9 mouse cellular contexts compared by ENCODE assay signal in the genomic region with DNA sequence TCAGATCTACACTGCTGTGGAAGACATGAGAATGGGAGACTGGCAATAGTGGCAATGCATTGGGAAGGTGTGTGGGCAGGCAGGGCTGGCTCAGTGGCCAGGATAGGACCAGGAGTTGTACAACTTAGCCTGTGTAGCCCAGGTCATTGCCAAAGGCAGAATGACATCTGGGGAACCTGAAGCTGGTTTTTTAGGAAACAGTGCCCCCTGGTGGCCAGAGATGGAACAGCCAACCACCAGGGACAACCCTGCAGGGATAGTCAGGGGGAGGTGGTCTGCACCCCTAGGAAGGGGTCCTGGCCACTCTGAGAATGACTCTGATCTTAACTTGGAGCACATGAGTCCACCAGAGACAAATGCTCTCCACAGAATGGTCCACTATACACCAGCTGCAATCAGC. TPM values are rescaled to one million over a fixed set of nuclear protein-coding genes. Genes with fewer than 3 reads are reported as not detected.
DNase-seq lines count a peak whose midpoint lies in the region; ATAC-seq and TF ChIP-seq lines count a peak whose summit lies in the region.
"Had no signal": no experiment of that assay in that cellular context is flagged by ENCODE, and none has a peak within 500 bp of the region (broad histone marks: within the 10 kb centered on the region; RNA-seq: fewer than 3 reads in every experiment).

No protein-coding gene starts in this region.

- H3K4me3 ChIP-seq in hindbrain, embryonic 12.5 days, result no peak overlapping the region
- H3K4me3 ChIP-seq in liver, adult 2 months (ENCODE audit: insufficient read depth, low read depth, low read length), result no peak overlapping the region
- no peak overlapping the region for H3K4me3 ChIP-seq in midbrain, postnatal 0 days (ENCODE audit: low read depth, low read length)
- H3K4me3 ChIP-seq: embryonic facial prominence, embryonic 15.5 days had no signal

- no peak overlapping the region for H3K4me2 ChIP-seq in hindbrain, embryonic 12.5 days (replicated peaks)
- H3K4me2 ChIP-seq in midbrain, postnatal 0 days (ENCODE audit: low read depth, low read length, poor library complexity, severe bottlenecking), result no peak overlapping the region
- H3K4me2 ChIP-seq: embryonic facial prominence, embryonic 15.5 days had no signal

- H3K9ac ChIP-seq in hindbrain, embryonic 12.5 days, result no peak overlapping the region
- H3K9ac ChIP-seq in liver, adult 2 months (ENCODE audit: low read depth, low read length), result no peak overlapping the region
- no peak overlapping the region for H3K9ac ChIP-seq in midbrain, postnatal 0 days (replicated peaks; ENCODE audit: low read length, poor library complexity, severe bottlenecking)
- H3K9ac ChIP-seq: embryonic facial prominence, embryonic 15.5 days had no signal

- no peaks in the 10 kb centered on the region for H3K4me1 ChIP-seq in hindbrain, embryonic 12.5 days
- no peaks in the 10 kb centered on the region for H3K4me1 ChIP-seq in liver, adult 2 months (ENCODE audit: control insufficient read depth, insufficient read depth, low read length)
- no peaks in the 10 kb centered on the region for H3K4me1 ChIP-seq in midbrain, postnatal 0 days (ENCODE audit: insufficient read depth, low read length)
- H3K4me1 ChIP-seq: embryonic facial prominence, embryonic 15.5 days had no signal

- TF ChIP-seq CTCF in liver, adult 2 months (IDR thresholded peaks at IDR 0.05; ENCODE audit: low read depth, low read length), result peak; percentile 85
- TF ChIP-seq CTCF in midbrain, postnatal 0 days (IDR thresholded peaks at IDR 0.05), result peak; percentile 95

- no peaks in the 10 kb centered on the region for H3K79me2 ChIP-seq in liver, adult 2 months (ENCODE audit: control insufficient read depth, insufficient read depth, low read length)

- H3K9me3 ChIP-seq in hindbrain, embryonic 12.5 days (replicated peaks), result no peaks in the 10 kb centered on the region
- no peaks in the 10 kb centered on the region for H3K9me3 ChIP-seq in midbrain, postnatal 0 days (ENCODE audit: low read length)
- H3K9me3 ChIP-seq: embryonic facial prominence, embryonic 15.5 days had no signal

- H3K36me3 ChIP-seq in hindbrain, embryonic 12.5 days, result peaks cover 53% of the 10 kb centered on the region
- H3K36me3 ChIP-seq in liver, adult 2 months (ENCODE audit: control insufficient read depth, insufficient read depth, low read length), result no peaks in the 10 kb centered on the region
- H3K36me3 ChIP-seq in midbrain, postnatal 0 days (ENCODE audit: insufficient read depth, low read length), result peaks cover 51% of the 10 kb centered on the region

- no peak overlapping the region for H3K27ac ChIP-seq in hindbrain, embryonic 12.5 days
- no peak overlapping the region for H3K27ac ChIP-seq in liver, adult 2 months (replicated peaks; ENCODE audit: insufficient read depth, low read depth, low read length)
- H3K27ac ChIP-seq in midbrain, postnatal 0 days (ENCODE audit: low read depth, low read length), result no peak overlapping the region
- H3K27ac ChIP-seq: embryonic facial prominence, embryonic 15.5 days had no signal

- TF ChIP-seq POLR2A in liver, adult 2 months (IDR thresholded peaks at IDR 0.05; ENCODE audit: extremely low read depth, insufficient read depth, low read length), result no peak

- peak; percentile 47 for ATAC-seq in erythroid progenitor cell, adult 5-6 weeks (replicated peaks; ENCODE audit: low FRiP score, poor library complexity, severe bottlenecking)
- peak; percentile 26; the same call in 1 of the 2 replicates for ATAC-seq in hindbrain, embryonic 12.5 days (ENCODE audit: low FRiP score)
- ATAC-seq in midbrain, postnatal 0 days (ENCODE audit: low FRiP score), result peak; percentile 49

- DNase-seq in layer of hippocampus, postnatal 14 days (ENCODE audit: low spot score in 2 of 2), result peak; percentile 55 to 69
- no peak for DNase-seq in layer of hippocampus, adult 9-11 months
- DNase-seq in adrenal gland, postnatal 25 days, result peak; percentile 67
- DNase-seq in liver, adult 2 months (ENCODE audit: extremely low read depth, low read depth, low spot score), result no peak
- peak; percentile 74 for DNase-seq in midbrain, postnatal 0 days (ENCODE audit: low spot score)
- peak; percentile 60 for DNase-seq in thymus, postnatal 0 days (ENCODE audit: low spot score)

- H3K27me3 ChIP-seq in hindbrain, embryonic 12.5 days, result peaks cover 9% of the 10 kb centered on the region; the same call in 1 of the 2 replicates
- H3K27me3 ChIP-seq in liver, adult 2 months (ENCODE audit: control insufficient read depth, insufficient read depth, low read length), result no peaks in the 10 kb centered on the region
- H3K27me3 ChIP-seq in midbrain, postnatal 0 days (ENCODE audit: insufficient read depth, low read length), result no peaks in the 10 kb centered on the region; the same call in 1 of the 2 replicates
- H3K27me3 ChIP-seq: embryonic facial prominence, embryonic 15.5 days had no signal

RNA-seq across cellular contexts. Expression of a gene that starts 14.4 kb away (rescaled TPM):
- 1 to 10 TPM; 2.5 to 2.6 TPM for total RNA-seq in layer of hippocampus, postnatal 14 days (2021)
- 12.8 and 13.1 TPM in 2 replicates for total RNA-seq in adrenal gland, postnatal 25 days (2021)
- 42.8 and 81.4 TPM in 2 replicates for total RNA-seq in erythroid progenitor cell, adult 5-6 weeks (2015; ENCODE audit: low replicate concordance)
- total RNA-seq in erythroid progenitor cell, adult 5-6 weeks (2017; ENCODE audit: low replicate concordance), result 58.5 and 59.2 TPM in 2 replicates
- polyA plus RNA-seq in hindbrain, embryonic 12.5 days (2016; fragmentation: Nextera tagmentation; extraction: Ambion mirVana), result 8.2 and 8.6 TPM in 2 replicates
- 1.1 and 1.3 TPM in 2 replicates for total RNA-seq in liver, adult 2 months (2014; rRNA removed)
- polyA plus RNA-seq in liver, adult 2 months (2012; rRNA removed), result 0.86 and 1.2 TPM in 2 replicates
- 10.8 and 16.6 TPM in 2 replicates for total RNA-seq in midbrain, postnatal 0 days (2014; rRNA removed)
- 15.1 and 17.4 TPM in 2 replicates for polyA plus RNA-seq in midbrain, postnatal 0 days (2015; fragmentation: Nextera tagmentation; extraction: Ambion mirVana)
- 3.7 and 4.7 TPM in 2 replicates for polyA plus RNA-seq in thymus, postnatal 0 days (2015; fragmentation: Nextera tagmentation; extraction: Ambion mirVana)

RNA-seq across cellular contexts. Expression of a gene that starts 24.9 kb away (rescaled TPM):
- 10 to 100 TPM; 83.6 to 97.2 TPM for total RNA-seq in layer of hippocampus, postnatal 14 days (2021)
- 61.3 and 61.9 TPM in 2 replicates for total RNA-seq in adrenal gland, postnatal 25 days (2021)
- total RNA-seq in erythroid progenitor cell, adult 5-6 weeks (2015; ENCODE audit: low replicate concordance), result 46.5 and 59.1 TPM in 2 replicates
- total RNA-seq in erythroid progenitor cell, adult 5-6 weeks (2017; ENCODE audit: low replicate concordance), result 31.3 and 72.7 TPM in 2 replicates
- 32.8 and 37.7 TPM in 2 replicates for polyA plus RNA-seq in hindbrain, embryonic 12.5 days (2016; fragmentation: Nextera tagmentation; extraction: Ambion mirVana)
- total RNA-seq in liver, adult 2 months (2014; rRNA removed), result 10.0 and 14.2 TPM in 2 replicates
- polyA plus RNA-seq in liver, adult 2 months (2012; rRNA removed), result 23.1 and 25.2 TPM in 2 replicates
- 129 and 130 TPM in 2 replicates for total RNA-seq in midbrain, postnatal 0 days (2014; rRNA removed)
- 27.1 and 29.1 TPM in 2 replicates for polyA plus RNA-seq in midbrain, postnatal 0 days (2015; fragmentation: Nextera tagmentation; extraction: Ambion mirVana)
- polyA plus RNA-seq in thymus, postnatal 0 days (2015; fragmentation: Nextera tagmentation; extraction: Ambion mirVana), result 26.8 and 28.9 TPM in 2 replicates

RNA-seq across cellular contexts. Expression of a gene that starts 40.8 kb away (rescaled TPM):
- total RNA-seq in layer of hippocampus, postnatal 14 days (2021), result 10 to 100 TPM in 1 of 2 experiments, 1 to 10 TPM in 1; 9.4 to 10.4 TPM
- total RNA-seq in adrenal gland, postnatal 25 days (2021), result 29.6 and 30.6 TPM in 2 replicates
- 36.5 and 36.8 TPM in 2 replicates for total RNA-seq in erythroid progenitor cell, adult 5-6 weeks (2015; ENCODE audit: low replicate concordance)
- 45.3 and 55.7 TPM in 2 replicates for total RNA-seq in erythroid progenitor cell, adult 5-6 weeks (2017; ENCODE audit: low replicate concordance)
- polyA plus RNA-seq in hindbrain, embryonic 12.5 days (2016; fragmentation: Nextera tagmentation; extraction: Ambion mirVana), result 11.4 and 12.0 TPM in 2 replicates
- 11.5 and 12.5 TPM in 2 replicates for total RNA-seq in liver, adult 2 months (2014; rRNA removed)
- polyA plus RNA-seq in liver, adult 2 months (2012; rRNA removed), result 6.3 and 7.0 TPM in 2 replicates
- 15.2 and 17.8 TPM in 2 replicates for total RNA-seq in midbrain, postnatal 0 days (2014; rRNA removed)
- polyA plus RNA-seq in midbrain, postnatal 0 days (2015; fragmentation: Nextera tagmentation; extraction: Ambion mirVana), result 8.7 and 9.3 TPM in 2 replicates
- polyA plus RNA-seq in thymus, postnatal 0 days (2015; fragmentation: Nextera tagmentation; extraction: Ambion mirVana), result 39.4 and 40.8 TPM in 2 replicates

Comparison
In these comparisons a context has a peak if more than half of its experiments do, and no peak if none do; other contexts are left out.
1. DNase-seq: peak in layer of hippocampus, postnatal 14 days (2 of 2), adrenal gland, postnatal 25 days (single experiment), midbrain, postnatal 0 days (single experiment) and thymus, postnatal 0 days (single experiment); none in layer of hippocampus, adult 9-11 months (single experiment) and liver, adult 2 months (single experiment).
2. Peak in every context shown above with its lines, with median percentiles within 50 percentile points of each other: ATAC-seq.